Mouse (Mus musculus) testis, adult 2 months (tissue): ENCODE results near the gene Chst5. TPM values are rescaled to one million over a fixed set of nuclear protein-coding genes. Genes with fewer than 3 reads are reported as not detected.

Experiments
- H3K27ac ChIP-seq: fragments of 200-500 bp; 2 replicates; pipeline ENCODE4 v1.5.1; 2012; ENCODE audit warnings: low read depth, low read length; ENCODE audit not compliant: control insufficient read depth, insufficient read depth
- H3K27me3 ChIP-seq: fragments of 200-500 bp; 2 replicates; pipeline ENCODE4 v1.6.1; 2012; ENCODE audit warnings: mild to moderate bottlenecking, low read length, moderate library complexity; ENCODE audit not compliant: control insufficient read depth, insufficient read depth
- H3K36me3 ChIP-seq: fragments of 200-500 bp; 2 replicates; pipeline ENCODE4 v1.6.1; 2012; ENCODE audit warnings: mild to moderate bottlenecking, low read length; ENCODE audit not compliant: control insufficient read depth, insufficient read depth
- H3K4me1 ChIP-seq: fragments of 200-500 bp; 2 replicates; pipeline ENCODE4 v1.6.1; 2012; ENCODE audit warnings: low read length; ENCODE audit not compliant: control insufficient read depth, insufficient read depth
- H3K4me3 ChIP-seq: fragments of 200-500 bp; 2 replicates; pipeline ENCODE4 v1.5.1; 2012; ENCODE audit warnings: low read depth, mild to moderate bottlenecking, low read length, moderate library complexity, mixed read lengths; ENCODE audit not compliant: control insufficient read depth
- CTCF ChIP-seq: fragments of 200-500 bp; IDR thresholded peaks from 2 replicates; pipeline ENCODE4 v1.5.1; 2012; ENCODE audit warnings: low read depth, mild to moderate bottlenecking, inconsistent platforms, low read length, moderate library complexity; ENCODE audit not compliant: control insufficient read depth, insufficient read depth, insufficient replicate concordance
- POLR2A ChIP-seq: fragments of 200-500 bp; IDR thresholded peaks from 2 replicates; pipeline ENCODE4 v1.6.1; 2012; ENCODE audit warnings: low read depth, mild to moderate bottlenecking, inconsistent platforms, low read length, moderate library complexity; ENCODE audit not compliant: control insufficient read depth
- polyA plus RNA-seq: library from polyadenylated mRNA; depleted of rRNA; stranded (reverse); fragments of >200 nt; gene quantifications from 2 replicates; pipeline ENCODE4 v1.2.3, GENCODE M21; 2012

The Chst5 gene
- polyA plus RNA-seq, 1 experiment = 0.69 TPM

DNA sequence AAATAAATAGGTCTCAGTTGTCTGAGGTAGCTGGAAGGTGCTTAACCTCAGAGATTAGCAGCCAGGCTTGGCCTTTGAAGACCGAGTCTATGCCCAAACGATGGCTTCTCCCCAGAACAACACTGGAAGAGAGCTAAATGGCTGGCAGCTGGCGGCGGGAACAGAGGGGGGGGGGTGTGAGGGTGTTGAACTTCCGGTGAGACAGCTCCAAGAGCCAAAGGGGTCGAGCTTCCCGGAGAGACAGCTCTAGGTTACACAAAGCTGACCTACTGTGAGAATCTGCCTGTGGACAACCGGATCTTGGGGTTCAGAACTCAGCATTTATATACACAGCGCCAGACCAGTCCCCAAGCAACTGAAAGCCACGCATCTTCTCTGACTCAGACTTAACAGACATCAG, 11.7 kb downstream of the Chst5 start:
- Histone ChIP-seq H3K27ac (no peak overlapping the region), H3K36me3 (no peaks in the 10 kb centered on the region), H3K4me3 (no peak overlapping the region), H3K27me3 (no peaks in the 10 kb centered on the region), H3K4me1 (no peaks in the 10 kb centered on the region; the same call in 1 of the 2 replicates)
- TF ChIP-seq POLR2A (no peak), CTCF (no peak)

DNA sequence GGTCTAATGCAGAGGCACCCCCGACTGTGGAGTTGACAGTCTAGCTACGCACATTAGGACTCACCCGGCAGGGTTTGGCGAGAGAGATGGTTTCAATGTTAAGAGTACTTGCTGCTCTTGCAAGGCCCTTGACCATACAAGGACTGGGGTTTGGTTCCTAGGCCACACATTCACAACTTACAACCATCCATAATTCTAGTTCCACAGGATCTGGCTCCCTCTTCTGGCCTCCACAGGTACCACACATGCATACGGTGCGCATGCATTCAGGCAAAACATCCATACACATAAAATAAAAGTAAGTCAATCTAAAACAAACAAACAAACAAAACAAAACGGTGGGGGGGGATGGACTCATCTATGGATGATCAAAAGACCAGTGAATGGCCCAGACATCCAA, 15.3 kb downstream of the Chst5 start:
- Histone ChIP-seq H3K4me1 (peaks cover 4% of the 10 kb centered on the region), H3K36me3 (no peaks in the 10 kb centered on the region), H3K4me3 (no peak overlapping the region), H3K27ac (no peak overlapping the region), H3K27me3 (no peaks in the 10 kb centered on the region)
- TF ChIP-seq POLR2A (no peak), CTCF (peak; percentile 25; the same call in 1 of the 2 replicates)

DNA sequence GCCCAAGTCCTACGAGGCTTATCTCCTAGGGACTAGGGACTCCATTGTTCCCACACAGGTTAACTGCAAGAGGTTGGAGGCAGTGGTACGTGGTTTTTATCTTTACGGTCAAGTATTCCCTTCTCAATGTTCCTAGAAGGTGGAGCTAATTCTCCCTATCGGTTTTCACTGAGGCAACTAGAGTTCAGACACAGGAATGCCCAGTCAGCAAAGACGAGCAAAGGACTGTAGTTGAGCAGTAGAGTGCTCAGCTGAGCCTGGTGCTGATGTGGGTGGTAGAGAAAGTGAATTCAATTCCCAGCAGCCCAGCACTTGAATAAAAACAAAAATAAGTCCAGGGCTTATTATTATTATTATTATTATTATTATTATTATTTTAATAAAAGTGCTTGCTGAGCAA, 17.6 kb downstream of the Chst5 start:
- H3K27me3 ChIP-seq = no peaks in the 10 kb centered on the region
- H3K4me3 ChIP-seq = no peak overlapping the region
- no peak overlapping the region for H3K27ac ChIP-seq
- no peak for TF ChIP-seq CTCF
- TF ChIP-seq POLR2A = no peak
- H3K4me1 ChIP-seq = peaks cover 5% of the 10 kb centered on the region
- no peaks in the 10 kb centered on the region for H3K36me3 ChIP-seq

DNA sequence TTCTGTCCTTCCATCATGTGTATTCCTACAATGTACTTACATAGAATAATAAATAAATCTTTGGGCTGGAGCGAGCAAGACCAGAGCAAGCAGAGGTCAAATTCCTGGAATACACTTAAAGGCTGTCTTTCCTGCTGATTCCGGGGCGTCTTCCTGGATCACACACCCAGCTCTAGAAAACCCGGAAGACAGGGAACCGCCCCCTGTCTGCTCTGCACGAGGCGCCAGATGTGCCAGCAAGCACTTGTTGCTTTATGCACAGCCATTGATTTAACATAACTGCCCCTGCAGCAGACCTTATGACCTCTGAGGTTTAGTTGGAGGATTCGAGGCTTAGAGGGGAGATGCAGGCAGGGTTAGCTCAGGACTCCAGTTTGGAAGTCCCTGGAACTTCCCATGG, 18.3 kb downstream of the Chst5 start:
- TF ChIP-seq POLR2A = no peak
- TF ChIP-seq CTCF = no peak
- Histone ChIP-seq H3K4me3 (no peak overlapping the region), H3K4me1 (peaks cover 5% of the 10 kb centered on the region), H3K36me3 (no peaks in the 10 kb centered on the region), H3K27me3 (no peaks in the 10 kb centered on the region), H3K27ac (no peak overlapping the region)

DNA sequence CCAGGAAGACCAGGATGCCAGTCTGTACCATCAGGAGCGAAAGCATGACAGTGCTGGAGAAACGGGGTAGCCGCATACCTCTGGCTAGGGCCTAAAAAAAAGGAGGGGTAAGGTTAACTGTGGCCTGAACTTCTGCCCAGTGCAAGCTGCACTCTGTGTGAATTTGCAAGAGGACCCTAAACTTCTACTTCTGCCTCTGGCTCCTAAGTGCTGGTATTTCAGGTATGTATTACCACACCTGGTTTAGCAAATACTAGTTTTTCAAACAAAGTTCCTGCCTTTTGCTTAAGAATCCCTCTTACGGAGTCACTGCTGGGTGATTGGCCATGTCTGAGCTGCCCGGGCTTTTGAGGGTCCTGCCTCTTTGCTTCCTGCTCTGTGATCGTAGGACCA, 19.3 kb downstream of the Chst5 start:
- Histone ChIP-seq H3K36me3 (no peaks in the 10 kb centered on the region), H3K27ac (no peak overlapping the region), H3K4me3 (peak overlapping the region; percentile 53), H3K4me1 (peaks cover 5% of the 10 kb centered on the region), H3K27me3 (no peaks in the 10 kb centered on the region)
- TF ChIP-seq CTCF (no peak), POLR2A (no peak)

DNA sequence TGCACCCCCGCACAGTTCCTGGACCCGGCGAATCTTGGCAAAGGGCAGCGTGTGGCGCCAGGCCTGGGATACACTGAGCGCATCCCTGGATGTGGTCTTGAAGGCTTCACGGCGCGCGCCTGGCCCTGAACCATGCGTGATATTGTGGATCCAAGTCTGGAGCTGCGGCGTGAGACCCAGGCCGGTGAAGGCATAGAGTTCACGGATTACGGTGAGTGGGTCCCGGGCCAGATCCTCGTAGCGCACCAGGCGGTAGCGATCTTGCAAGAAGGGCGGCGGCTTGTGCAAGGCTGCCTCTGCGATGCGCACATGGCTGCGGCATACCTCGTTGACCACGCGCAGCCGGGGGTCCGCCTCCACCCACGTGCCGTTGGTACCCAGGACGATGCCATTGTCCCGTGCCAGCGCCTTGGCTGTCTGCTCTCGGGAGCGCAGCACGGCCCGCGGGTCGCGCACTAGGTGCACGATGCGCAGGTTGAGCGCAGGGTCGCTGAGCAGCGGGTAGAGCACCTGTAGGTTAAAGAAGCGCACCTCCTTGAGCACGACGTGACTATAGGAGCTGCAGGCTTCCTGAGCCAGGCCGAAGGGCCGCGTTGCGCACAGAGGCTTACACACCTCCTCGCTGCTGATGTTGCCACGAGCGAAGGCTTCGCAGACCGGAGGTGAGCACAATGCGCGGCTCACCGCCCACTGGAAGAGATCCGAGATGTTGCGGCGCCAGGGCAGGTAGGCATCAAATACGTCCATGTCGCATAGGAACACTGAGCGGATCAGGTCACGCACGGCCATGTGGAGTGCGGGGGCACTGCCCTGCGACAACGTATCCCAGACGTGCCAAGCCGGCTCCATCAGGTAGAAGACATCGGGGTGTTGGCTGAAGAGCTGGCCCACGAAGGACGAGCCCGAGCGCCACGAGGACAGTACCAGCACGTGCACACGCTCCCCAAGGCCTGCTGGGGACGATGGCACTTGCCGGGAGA, 20.0 kb downstream of the Chst5 start:
- TF ChIP-seq CTCF (no peak), POLR2A (no peak)

DNA sequence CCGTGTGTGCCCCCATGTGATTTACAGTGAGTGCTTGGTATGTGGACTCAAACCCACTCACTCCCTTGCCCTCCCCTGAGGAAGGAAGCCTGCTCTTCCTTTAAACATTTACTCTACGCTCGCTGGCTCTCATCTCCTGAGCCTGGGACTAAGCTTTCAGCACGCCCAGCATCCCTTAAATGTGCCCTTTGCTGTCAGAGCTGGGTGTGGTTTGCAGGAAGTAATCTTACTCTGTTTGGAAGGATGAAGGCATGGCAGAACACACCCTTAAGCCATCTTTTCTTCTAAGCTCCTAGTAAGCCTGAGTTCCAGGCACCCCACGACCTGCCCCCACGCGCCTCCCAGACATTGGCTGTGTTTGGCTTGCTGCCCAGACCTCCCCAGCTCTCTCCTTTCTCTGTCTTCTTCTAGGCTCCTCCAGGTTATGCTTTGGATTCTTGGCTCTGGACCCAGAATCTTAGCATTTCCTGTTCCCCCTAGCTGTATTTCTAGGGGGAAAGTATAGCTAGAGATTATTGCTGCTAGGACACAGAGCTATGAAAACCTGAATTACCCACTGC, 22.1 kb downstream of the Chst5 start:
- Histone ChIP-seq H3K4me1 (peaks cover 5% of the 10 kb centered on the region), H3K27me3 (no peaks in the 10 kb centered on the region)
- TF ChIP-seq CTCF = no peak
- TF ChIP-seq POLR2A = no peak

More for the DNA sequence above, 20.0 kb downstream of the Chst5 start:
- H3K27ac ChIP-seq = no peak overlapping the region
- H3K27me3 ChIP-seq = no peaks in the 10 kb centered on the region
- peak overlapping the region; percentile 53 for H3K4me3 ChIP-seq
- peaks cover 5% of the 10 kb centered on the region for H3K4me1 ChIP-seq
- no peaks in the 10 kb centered on the region for H3K36me3 ChIP-seq

DNA sequence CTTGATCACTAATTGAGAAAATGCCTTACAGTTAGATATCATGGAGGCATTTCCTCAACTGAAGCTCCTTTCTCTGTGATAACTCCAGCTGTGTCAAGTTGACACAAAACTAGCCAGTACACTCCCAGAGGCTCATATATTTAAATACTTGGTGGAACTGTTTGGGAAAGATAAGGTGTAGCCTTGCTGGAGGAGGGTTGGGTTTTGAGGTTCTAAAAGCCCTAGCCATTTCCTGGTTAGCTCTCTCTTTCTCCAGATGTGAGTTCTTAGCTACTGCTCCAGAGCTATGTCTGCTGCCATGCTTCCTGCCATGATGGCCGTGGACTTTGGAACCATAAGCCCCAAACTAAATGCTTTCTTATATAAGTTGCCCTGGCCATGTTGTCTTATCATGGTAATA, 22.8 kb downstream of the Chst5 start:
- H3K4me3 ChIP-seq = no peak overlapping the region
- H3K27ac ChIP-seq = no peak overlapping the region
- TF ChIP-seq CTCF (no peak), POLR2A (no peak)
- no peaks in the 10 kb centered on the region for H3K36me3 ChIP-seq
- no peaks in the 10 kb centered on the region for H3K27me3 ChIP-seq
- peaks cover 5% of the 10 kb centered on the region for H3K4me1 ChIP-seq

More for the DNA sequence above, 22.1 kb downstream of the Chst5 start:
- Histone ChIP-seq H3K36me3 (no peaks in the 10 kb centered on the region), H3K27ac (no peak overlapping the region), H3K4me3 (no peak overlapping the region)
